Mouse (Mus musculus) ES-E14 (cell line): Measurements from ENCODE around the gene Insl3.

Experiments
- CHD2 ChIP-seq: IDR thresholded peaks from 2 replicates; pipeline ENCODE4 v1.6.1; 2014; ENCODE audit warnings: mild to moderate bottlenecking, low read depth, low read length, inconsistent platforms
- HCFC1 ChIP-seq: IDR thresholded peaks from 2 replicates; pipeline ENCODE4 v1.6.1; 2012; ENCODE audit warnings: low read length, inconsistent platforms, borderline replicate concordance; ENCODE audit not compliant: insufficient read depth
- ZC3H11A ChIP-seq: IDR thresholded peaks from 2 replicates; pipeline ENCODE4 v1.6.1; 2012; ENCODE audit warnings: low read depth, mild to moderate bottlenecking, inconsistent platforms, low read length, borderline replicate concordance

GRCm38 (mm10) chr8:71686143-71686734, 2.8 kb upstream of the Insl3 start:
- TF ChIP-seq CHD2 (no peak), ZC3H11A (no peak), HCFC1 (no peak)
